ENCODE assay signal across 12 mouse cellular contexts in genomic region chr6:134261904-134262303, GRCm38 (mm10).
DNase-seq lines count a peak whose midpoint lies in the region; ATAC-seq and TF ChIP-seq lines count a peak whose summit lies in the region.
"Had no signal": no experiment of that assay in that cellular context is flagged by ENCODE, and none has a peak within 500 bp of the region (broad histone marks: within the 10 kb centered on the region; RNA-seq: fewer than 3 reads in every experiment).

No protein-coding gene starts in this region.

- H3K9ac ChIP-seq in liver, adult 2 months (ENCODE audit: low read depth, low read length) = no peak overlapping the region
- H3K9ac ChIP-seq in liver, embryonic 12.5 days = no peak overlapping the region
- no peak overlapping the region for H3K9ac ChIP-seq in lung, embryonic 15.5 days
- H3K9ac ChIP-seq in stomach, embryonic 15.5 days = no peak overlapping the region
- H3K9ac ChIP-seq: forebrain, embryonic 13.5 days; limb, embryonic 15.5 days; midbrain, embryonic 15.5 days had no signal

- no peaks in the 10 kb centered on the region for H3K9me3 ChIP-seq in liver, embryonic 12.5 days (replicated peaks)
- H3K9me3 ChIP-seq in lung, embryonic 15.5 days = no peaks in the 10 kb centered on the region
- H3K9me3 ChIP-seq in stomach, embryonic 15.5 days = no peaks in the 10 kb centered on the region
- H3K9me3 ChIP-seq: limb, embryonic 15.5 days; midbrain, embryonic 15.5 days had no signal

- no peak overlapping the region for H3K4me3 ChIP-seq in liver, adult 2 months (ENCODE audit: insufficient read depth, low read depth, low read length)
- H3K4me3 ChIP-seq in liver, embryonic 12.5 days = no peak overlapping the region
- no peak overlapping the region for H3K4me3 ChIP-seq in lung, embryonic 15.5 days
- no peak overlapping the region for H3K4me3 ChIP-seq in stomach, embryonic 15.5 days (replicated peaks)
- H3K4me3 ChIP-seq: forebrain, embryonic 13.5 days; hindbrain, embryonic 10.5 days; limb, embryonic 15.5 days; midbrain, embryonic 15.5 days had no signal

- no peaks in the 10 kb centered on the region for H3K27me3 ChIP-seq in liver, adult 2 months (ENCODE audit: control insufficient read depth, insufficient read depth, low read length)
- H3K27me3 ChIP-seq in liver, embryonic 12.5 days (replicated peaks) = no peaks in the 10 kb centered on the region
- H3K27me3 ChIP-seq in lung, embryonic 15.5 days = no peaks in the 10 kb centered on the region
- H3K27me3 ChIP-seq in stomach, embryonic 15.5 days (replicated peaks) = no peaks in the 10 kb centered on the region
- H3K27me3 ChIP-seq: forebrain, embryonic 13.5 days; limb, embryonic 15.5 days; midbrain, embryonic 15.5 days had no signal

- H3K4me2 ChIP-seq in liver, embryonic 12.5 days = no peak overlapping the region
- no peak overlapping the region for H3K4me2 ChIP-seq in lung, embryonic 15.5 days
- H3K4me2 ChIP-seq in stomach, embryonic 15.5 days = no peak overlapping the region
- H3K4me2 ChIP-seq: forebrain, embryonic 13.5 days; limb, embryonic 15.5 days; midbrain, embryonic 15.5 days had no signal

- peak; percentile 29 for DNase-seq in liver, adult 2 months (ENCODE audit: extremely low read depth, low read depth, low spot score)
- DNase-seq in adrenal gland, postnatal 25 days = peak; percentile 74
- DNase-seq in left cerebral cortex, postnatal 36 days (ENCODE audit: low spot score in 2 of 2) = no peak
- no peak for DNase-seq in layer of hippocampus, postnatal 10 days (ENCODE audit: low spot score in 2 of 2)
- DNase-seq: thymus, adult 18-20 months had no signal

- no peak for TF ChIP-seq POLR2A in liver, adult 2 months (IDR thresholded peaks at IDR 0.05; ENCODE audit: extremely low read depth, insufficient read depth, low read length)

- WGBS in liver, adult 2 months = 75% methylated on average over 3 of the region's 3 CpGs
- WGBS in liver, embryonic 12.5 days (ENCODE audit: insufficient replicate concordance) = 57% methylated on average over 3 of the region's 3 CpGs
- WGBS in lung, embryonic 15.5 days = 61% methylated on average over 3 of the region's 3 CpGs
- WGBS in stomach, embryonic 15.5 days = 79% methylated on average over 3 of the region's 3 CpGs

- H3K4me1 ChIP-seq in liver, adult 2 months (ENCODE audit: control insufficient read depth, insufficient read depth, low read length) = peaks cover 22% of the 10 kb centered on the region
- H3K4me1 ChIP-seq in liver, embryonic 12.5 days = peaks cover 10% of the 10 kb centered on the region; the same call in 1 of the 2 replicates
- H3K4me1 ChIP-seq in lung, embryonic 15.5 days = peaks cover 15% of the 10 kb centered on the region
- H3K4me1 ChIP-seq in stomach, embryonic 15.5 days = 0 out of 2 replicates have a peak, but pooled peaks cover 7% of the 10 kb centered on the region
- H3K4me1 ChIP-seq: forebrain, embryonic 13.5 days; hindbrain, embryonic 10.5 days; midbrain, embryonic 15.5 days had no signal

- intact Hi-C loops in left cerebral cortex, postnatal 36 days (cut with DNase I) = no loop called here

- peak overlapping the region; percentile 15 for H3K27ac ChIP-seq in liver, adult 2 months (replicated peaks; ENCODE audit: insufficient read depth, low read depth, low read length)
- H3K27ac ChIP-seq in liver, embryonic 12.5 days = no peak overlapping the region
- H3K27ac ChIP-seq in lung, embryonic 15.5 days = peak overlapping the region; percentile 70
- peak overlapping the region; percentile 80 for H3K27ac ChIP-seq in stomach, embryonic 15.5 days
- H3K27ac ChIP-seq: forebrain, embryonic 13.5 days; hindbrain, embryonic 10.5 days; limb, embryonic 15.5 days; midbrain, embryonic 15.5 days had no signal

- no peaks in the 10 kb centered on the region for H3K79me2 ChIP-seq in liver, adult 2 months (ENCODE audit: control insufficient read depth, insufficient read depth, low read length)

- no peak for ATAC-seq in liver, embryonic 12.5 days
- ATAC-seq in lung, embryonic 15.5 days (ENCODE audit: borderline replicate concordance, extremely low read depth, low FRiP score, low TSS enrichment) = no peak
- ATAC-seq in stomach, embryonic 15.5 days (ENCODE audit: insufficient read depth, low FRiP score, low read depth) = no peak
- ATAC-seq: forebrain, embryonic 13.5 days; midbrain, embryonic 15.5 days had no signal

- peaks cover 14% of the 10 kb centered on the region for H3K36me3 ChIP-seq in liver, adult 2 months (ENCODE audit: control insufficient read depth, insufficient read depth, low read length)
- H3K36me3 ChIP-seq in liver, embryonic 12.5 days = peaks cover 68% of the 10 kb centered on the region
- H3K36me3 ChIP-seq in lung, embryonic 15.5 days = peaks cover 53% of the 10 kb centered on the region
- peaks cover 22% of the 10 kb centered on the region for H3K36me3 ChIP-seq in stomach, embryonic 15.5 days

- no peak for TF ChIP-seq CTCF in liver, adult 2 months (IDR thresholded peaks at IDR 0.05; ENCODE audit: low read depth, low read length)

Comparison
In these comparisons a context has a peak if more than half of its experiments do, and no peak if none do; other contexts are left out.
1. DNase-seq: peak in liver, adult 2 months (single experiment) and adrenal gland, postnatal 25 days (single experiment); none in left cerebral cortex, postnatal 36 days (0 of 2) and layer of hippocampus, postnatal 10 days (0 of 2).